Mouse (Mus musculus) adipocyte (in vitro differentiated cells): ENCODE results near the gene Hmg20a.
"Not testable (repeated sequence)": the region's sequence is repeated elsewhere in the genome, so short reads cannot be mapped to it uniquely, and the experiment has no call there.

ENCODE experiments used
- DNase-seq: peaks from one replicate; pipeline ENCODE4 v3.0.0-alpha.2; 2016; ENCODE audit warnings: low spot score

The Hmg20a gene

GRCm38 (mm10) chr9:56417948-56418737, at the start of gene Hmg20a, which contains the start of gene Peak1:
Gene Hmg20a, plus strand, starts transcription at chr9:56418609.
Gene Peak1, minus strand, starts transcription at chr9:56418067.
- DNase-seq, result peak; percentile 100

- DNase-seq, result peak; percentile 42
Observed at GRCm38 (mm10) chr9:56368814-56369213, 49.6 kb upstream of the Hmg20a start.

- DNase-seq, result peak; percentile 18
Observed at GRCm38 (mm10) chr9:56370710-56371109, 47.7 kb upstream of the Hmg20a start.

GRCm38 (mm10) chr9:56374401-56374800, 44.0 kb upstream of the Hmg20a start:
- peak; percentile 64 for DNase-seq

- DNase-seq, result no peak
Observed at GRCm38 (mm10) chr9:56382786-56383185, 35.6 kb upstream of the Hmg20a start.

GRCm38 (mm10) chr9:56392857-56393256, 25.6 kb upstream of the Hmg20a start:
- DNase-seq, result no peak

- no peak for DNase-seq
Observed at GRCm38 (mm10) chr9:56396306-56396705, 22.1 kb upstream of the Hmg20a start.

GRCm38 (mm10) chr9:56404619-56405018, 13.8 kb upstream of the Hmg20a start:
- DNase-seq, result no peak

- DNase-seq, result no peak
Observed at GRCm38 (mm10) chr9:56409928-56410327, 8.5 kb upstream of the Hmg20a start.

- DNase-seq, result no peak
Observed at GRCm38 (mm10) chr9:56412716-56413115, 5.7 kb upstream of the Hmg20a start.

- DNase-seq, result no peak
Observed at GRCm38 (mm10) chr9:56414322-56414721, 4.1 kb upstream of the Hmg20a start.

- DNase-seq, result no peak
Observed at GRCm38 (mm10) chr9:56415393-56415792, 3.0 kb upstream of the Hmg20a start.

- DNase-seq, result peak; percentile 14
Observed at GRCm38 (mm10) chr9:56415935-56416607, 2.3 kb upstream of the Hmg20a start.

GRCm38 (mm10) chr9:56417415-56417947, 928 bp upstream of the Hmg20a start:
- peak; percentile 72 for DNase-seq

GRCm38 (mm10) chr9:56418738-56419239, 380 bp downstream of the Hmg20a start:
- DNase-seq, result peak; percentile 80

- no peak for DNase-seq
Observed at GRCm38 (mm10) chr9:56420236-56420635, 1.8 kb downstream of the Hmg20a start.

- DNase-seq, result no peak
Observed at GRCm38 (mm10) chr9:56420892-56421601, 2.6 kb downstream of the Hmg20a start.

GRCm38 (mm10) chr9:56421991-56422390, 3.6 kb downstream of the Hmg20a start:
- no peak for DNase-seq

- DNase-seq, result no peak
Observed at GRCm38 (mm10) chr9:56424861-56425260, 6.5 kb downstream of the Hmg20a start.

GRCm38 (mm10) chr9:56435821-56436526, 17.6 kb downstream of the Hmg20a start:
- no peak for DNase-seq

- DNase-seq, result not testable (repeated sequence)
Observed at GRCm38 (mm10) chr9:56437300-56437892, 19.0 kb downstream of the Hmg20a start.
